Mouse (Mus musculus): ENCODE measurements around the gene Mnt.

Mnt gene

GRCm38 (mm10) chr11:74831606-74832451 lies 1.1 kb downstream of the Mnt start:
- in situ Hi-C loops (cut with MseI, MboI), result no loop called here

GRCm38 (mm10) chr11:74832503-74833143 lies 1.9 kb downstream of the Mnt start:
- in situ Hi-C loops (cut with MseI, MboI), result no loop called here

GRCm38 (mm10) chr11:74833536-74834358 lies 3.0 kb downstream of the Mnt start:
- in situ Hi-C loops (cut with MseI, MboI), result no loop called here

GRCm38 (mm10) chr11:74834359-74834638 lies 3.6 kb downstream of the Mnt start:
- in situ Hi-C loops (cut with MseI, MboI), result no loop called here

DNA sequence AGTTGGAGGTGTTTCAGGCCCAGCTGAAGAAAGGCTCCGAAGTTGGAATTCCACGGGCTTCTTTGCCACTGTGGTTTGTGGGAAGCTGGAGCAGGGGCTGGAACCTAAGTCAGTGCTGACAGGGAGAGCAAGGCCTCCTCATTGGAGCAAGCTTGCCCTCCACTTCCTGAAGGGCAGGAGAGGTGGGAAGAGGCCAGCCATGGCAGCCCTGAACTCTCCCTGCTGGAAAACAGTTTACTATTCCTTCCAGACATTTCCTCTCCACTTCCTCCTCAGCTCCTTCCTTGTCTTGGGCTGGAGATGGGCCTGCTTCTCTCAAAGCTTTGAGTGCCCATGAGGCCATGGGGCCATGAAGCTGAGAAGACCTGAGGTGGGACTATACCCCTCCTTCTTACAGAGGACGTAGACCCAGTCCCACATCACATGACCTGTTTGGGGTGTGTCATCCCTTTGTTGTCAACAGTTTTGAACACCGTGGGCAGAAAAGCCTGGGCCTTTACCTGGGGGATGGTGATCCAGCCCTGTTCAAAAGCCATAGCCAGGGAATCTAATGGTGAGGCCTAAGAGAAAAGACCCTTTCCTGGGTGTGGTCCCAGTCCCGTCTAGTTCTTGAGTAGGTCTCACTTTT lies 4.0 kb downstream of the Mnt start:
- in situ Hi-C loops (cut with MseI, MboI), result no loop called here

GRCm38 (mm10) chr11:74835593-74836224 lies 5.0 kb downstream of the Mnt start:
- in situ Hi-C loops (cut with MseI, MboI), result no loop called here

- in situ Hi-C loops (cut with MseI, MboI), result no loop called here
Measured at GRCm38 (mm10) chr11:74836225-74837055, 5.7 kb downstream of the Mnt start.

- in situ Hi-C loops (cut with MseI, MboI), result no loop called here
Measured at GRCm38 (mm10) chr11:74837056-74837693, 6.5 kb downstream of the Mnt start.

DNA sequence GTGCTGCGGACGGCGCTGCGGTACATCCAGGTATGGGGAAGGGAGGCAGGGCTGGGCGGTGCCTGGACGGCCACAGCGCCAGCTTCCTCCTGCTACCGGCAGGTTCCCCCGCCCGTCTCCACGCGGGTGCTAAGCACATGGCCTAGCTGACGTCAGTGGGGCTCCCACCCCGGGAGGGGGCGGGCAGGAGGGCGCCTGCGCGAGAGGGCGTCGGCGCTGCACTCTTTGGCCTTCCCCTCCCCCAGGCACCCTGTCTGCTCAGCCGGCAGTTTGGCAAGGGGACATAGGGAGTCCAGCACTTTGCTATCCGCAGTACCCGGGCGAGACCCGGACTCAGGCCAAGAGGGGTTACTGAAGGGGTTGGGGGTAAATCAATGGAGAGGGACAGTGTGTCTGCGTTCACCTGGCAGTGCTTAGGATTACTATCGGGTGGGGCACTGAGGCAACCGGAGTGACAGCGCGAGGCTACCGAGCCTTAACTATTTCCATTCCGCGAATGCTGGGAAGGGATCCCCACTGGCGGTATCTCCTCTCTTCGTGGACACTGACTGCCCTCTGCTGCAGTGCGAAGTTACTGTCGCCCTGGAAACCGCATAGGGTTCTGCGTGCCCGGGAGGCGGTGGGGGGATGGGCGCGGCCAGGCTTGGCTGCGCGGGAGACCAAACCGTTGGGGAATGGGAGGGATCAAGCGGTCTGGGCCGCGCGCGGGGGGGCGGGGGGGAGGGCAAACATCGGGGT lies 7.1 kb downstream of the Mnt start:
- in situ Hi-C loops (cut with MseI, MboI), result no loop called here

DNA sequence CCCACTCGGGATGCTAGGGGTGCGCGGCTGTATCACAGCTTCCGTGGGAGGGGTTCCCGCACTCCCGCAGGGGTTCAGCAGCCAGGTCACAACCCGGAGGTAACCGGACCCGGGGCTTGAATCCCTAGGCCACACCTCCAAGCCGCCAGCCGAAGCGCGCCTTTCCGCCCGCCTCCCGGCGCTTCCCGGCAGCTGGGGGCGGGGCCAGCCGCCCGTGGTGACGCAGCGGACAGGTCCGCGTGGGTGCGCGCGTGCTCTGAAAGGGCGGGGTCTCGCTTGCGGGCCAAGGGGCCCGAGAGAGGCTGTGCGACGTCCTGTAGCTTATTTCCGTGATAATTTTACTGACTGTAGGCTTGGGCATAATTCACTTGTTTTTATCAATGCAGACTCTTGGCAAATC lies 7.7 kb downstream of the Mnt start:
- in situ Hi-C loops (cut with MseI, MboI), result no loop called here

DNA sequence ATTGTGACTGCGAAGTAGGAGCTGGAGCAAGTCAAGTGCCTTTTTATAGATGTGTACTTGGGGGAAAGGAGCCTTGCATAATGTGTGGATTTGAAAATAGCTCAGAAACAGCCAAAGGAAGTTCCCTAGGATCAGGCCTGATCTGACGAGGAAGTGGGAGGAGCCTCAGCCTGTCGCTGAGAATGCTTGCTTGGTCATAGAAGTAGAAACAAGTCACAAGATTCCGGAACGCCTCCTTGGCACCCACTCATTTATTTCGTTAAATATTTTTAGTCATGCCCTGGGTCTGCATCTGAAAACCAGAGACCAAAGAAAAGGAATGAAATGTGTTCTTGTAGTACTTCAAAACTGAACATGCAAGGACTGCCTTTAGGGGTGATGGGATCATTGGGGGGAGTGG lies 8.3 kb downstream of the Mnt start:
- in situ Hi-C loops (cut with MseI, MboI), result no loop called here

DNA sequence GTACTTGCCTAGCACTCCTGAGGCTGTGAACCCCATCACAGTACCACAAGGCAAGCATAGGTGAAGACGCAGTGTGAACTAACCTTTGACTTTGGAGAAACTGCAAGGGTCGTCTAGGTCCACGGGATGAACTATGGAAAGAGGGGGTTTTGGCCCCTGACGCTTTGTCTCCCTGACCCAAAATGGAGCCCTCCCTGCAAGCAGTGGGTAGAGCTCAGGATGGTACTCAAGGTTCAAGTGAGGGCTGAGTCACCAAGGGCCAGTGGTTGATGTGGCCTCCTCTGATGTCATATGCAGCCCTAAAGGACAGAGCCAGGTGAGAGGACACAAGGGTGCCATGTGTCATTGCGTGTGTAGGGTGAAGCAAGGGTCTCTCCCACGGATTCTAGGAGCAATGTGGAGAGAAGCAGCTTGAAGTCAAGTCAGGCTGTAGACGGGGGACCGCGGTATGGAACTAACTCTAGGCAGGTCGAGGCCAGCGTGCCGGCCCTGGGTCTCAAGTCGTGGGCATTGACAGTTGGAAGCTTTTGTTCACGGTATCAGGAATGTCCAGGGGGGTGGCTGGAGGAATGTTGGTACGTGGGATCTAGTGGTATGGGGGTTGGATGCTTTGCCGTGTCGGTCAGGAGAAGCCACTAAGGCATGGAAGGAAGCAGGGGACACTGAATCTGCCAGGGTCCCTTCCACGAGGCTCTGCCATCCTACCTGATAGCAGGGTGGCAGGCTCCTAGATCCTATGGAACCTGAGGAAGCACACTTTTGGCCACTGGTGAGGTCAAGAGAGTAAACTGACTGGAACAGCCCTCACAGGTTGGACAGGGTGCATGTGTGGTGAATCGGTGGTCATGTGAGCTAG lies 9.4 kb downstream of the Mnt start:
- in situ Hi-C loops (cut with MseI, MboI), result no loop called here

GRCm38 (mm10) chr11:74840739-74841138 lies 10.0 kb downstream of the Mnt start:
- in situ Hi-C loops (cut with MseI, MboI), result no loop called here

DNA sequence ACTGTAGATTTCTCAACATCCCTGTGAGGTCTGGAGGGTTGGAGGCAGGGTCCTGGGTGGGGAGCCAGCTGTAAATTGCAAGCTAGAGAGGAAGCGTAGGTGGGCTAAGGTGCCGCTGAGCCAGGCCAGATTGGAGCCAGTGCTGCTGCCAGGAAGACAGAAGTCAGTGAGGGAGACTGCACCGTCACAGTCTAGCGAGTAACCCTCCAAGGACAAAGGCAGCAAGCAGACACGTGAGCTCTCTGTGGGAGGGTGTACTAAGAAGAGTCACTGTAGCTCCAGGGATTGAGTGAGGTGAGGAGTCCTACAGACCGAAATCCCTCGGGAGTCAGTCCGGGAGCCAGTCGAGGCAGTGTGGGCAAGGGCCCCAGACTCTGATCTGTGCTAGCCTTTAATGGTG lies 10.6 kb downstream of the Mnt start:
- in situ Hi-C loops (cut with MseI, MboI), result no loop called here

GRCm38 (mm10) chr11:74842045-74842444 lies 11.3 kb downstream of the Mnt start:
- in situ Hi-C loops (cut with MseI, MboI), result no loop called here

DNA sequence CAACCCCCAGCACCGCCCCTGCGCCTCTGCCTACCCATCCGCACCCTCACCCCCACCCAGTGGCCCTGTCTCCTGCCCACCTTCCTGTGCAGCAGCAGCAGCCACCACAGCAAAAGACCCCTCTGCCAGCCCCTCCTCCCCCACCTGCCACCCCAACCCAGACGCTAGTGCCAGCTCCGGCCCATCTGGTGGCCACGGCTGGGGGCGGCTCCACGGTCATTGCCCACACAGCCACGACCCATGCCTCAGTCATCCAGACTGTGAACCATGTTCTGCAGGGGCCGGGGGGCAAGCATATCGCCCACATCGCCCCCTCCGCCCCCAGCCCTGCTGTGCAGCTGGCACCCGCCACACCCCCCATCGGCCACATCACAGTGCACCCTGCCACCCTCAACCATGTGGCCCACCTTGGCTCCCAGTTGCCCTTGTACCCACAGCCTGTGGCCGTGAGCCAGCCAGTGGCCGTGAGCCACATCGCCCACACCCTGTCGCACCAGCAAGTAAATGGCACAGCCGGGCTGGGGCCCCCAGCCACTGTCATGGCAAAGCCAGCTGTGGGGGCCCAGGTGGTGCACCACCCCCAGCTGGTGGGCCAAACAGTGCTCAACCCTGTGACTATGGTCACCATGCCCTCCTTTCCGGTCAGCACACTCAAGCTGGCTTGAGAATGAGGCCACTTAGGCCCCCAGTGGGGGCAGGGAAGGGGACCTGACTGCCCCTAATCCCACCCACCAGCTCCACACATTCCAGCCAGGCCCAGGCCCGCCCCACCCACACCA lies 12.1 kb downstream of the Mnt start:
- in situ Hi-C loops (cut with MseI, MboI), result no loop called here

DNA sequence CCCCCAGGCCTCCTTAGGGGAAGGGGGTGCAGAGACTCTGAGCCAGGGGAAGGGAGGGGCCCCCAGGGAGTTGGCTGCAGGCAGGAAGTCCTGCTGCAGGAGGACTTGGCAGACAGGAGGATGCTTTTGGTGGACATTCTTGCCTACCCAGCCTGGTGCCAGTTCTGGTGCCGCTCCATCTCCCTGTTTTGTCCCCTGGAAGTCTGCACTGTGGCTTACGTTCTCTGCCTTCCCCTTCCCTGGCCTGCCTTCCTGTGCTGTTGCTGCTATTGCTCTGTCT lies 12.7 kb downstream of the Mnt start:
- in situ Hi-C loops (cut with MseI, MboI), result no loop called here

GRCm38 (mm10) chr11:74843761-74844160 lies 13.0 kb downstream of the Mnt start:
- in situ Hi-C loops (cut with MseI, MboI), result no loop called here

Data from mouse trophoblast stem cell (cell line).